Mouse (Mus musculus): ENCODE data around the gene Camk2d.

Gene Camk2d

GRCm38 (mm10) chr3:126596086-126596485 lies at the start of gene Camk2d:
Gene Camk2d (plus strand): TSS chr3:126596302.
- peak; percentile 97 for DNase-seq

- DNase-seq: no peak
These were observed 48.2 kb upstream of the Camk2d start for GRCm38 (mm10) chr3:126547941-126548340.

GRCm38 (mm10) chr3:126563646-126564045 lies 32.5 kb upstream of the Camk2d start:
- DNase-seq: no peak

- no peak for DNase-seq
These were observed 25.5 kb upstream of the Camk2d start for GRCm38 (mm10) chr3:126570628-126571027.

GRCm38 (mm10) chr3:126572915-126573314 lies 23.2 kb upstream of the Camk2d start:
- DNase-seq: no peak

- no peak for DNase-seq
These were observed 20.2 kb upstream of the Camk2d start for GRCm38 (mm10) chr3:126575927-126576326.

GRCm38 (mm10) chr3:126586134-126586533 lies 10.0 kb upstream of the Camk2d start:
- no peak for DNase-seq

- no peak for DNase-seq
These were observed 8.6 kb upstream of the Camk2d start for GRCm38 (mm10) chr3:126587477-126587876.

- no peak for DNase-seq
These were observed 6.5 kb upstream of the Camk2d start for GRCm38 (mm10) chr3:126589556-126589955.

- DNase-seq: no peak
These were observed 646 bp upstream of the Camk2d start for GRCm38 (mm10) chr3:126595456-126595855.

GRCm38 (mm10) chr3:126596491-126597160 lies 524 bp downstream of the Camk2d start:
- peak; percentile 87 for DNase-seq

- DNase-seq: no peak
These were observed 1.1 kb downstream of the Camk2d start for GRCm38 (mm10) chr3:126597161-126597595.

GRCm38 (mm10) chr3:126597596-126598328 lies 1.7 kb downstream of the Camk2d start:
- DNase-seq: no peak

GRCm38 (mm10) chr3:126598329-126598676 lies 2.2 kb downstream of the Camk2d start:
- no peak for DNase-seq

- no peak for DNase-seq
These were observed 2.8 kb downstream of the Camk2d start for GRCm38 (mm10) chr3:126598881-126599280.

GRCm38 (mm10) chr3:126599335-126599734 lies 3.2 kb downstream of the Camk2d start:
- DNase-seq: no peak

- DNase-seq: no peak
These were observed 3.8 kb downstream of the Camk2d start for GRCm38 (mm10) chr3:126599936-126600335.

GRCm38 (mm10) chr3:126602772-126603171 lies 6.7 kb downstream of the Camk2d start:
- DNase-seq: no peak

- DNase-seq: peak; percentile 61
These were observed 8.7 kb downstream of the Camk2d start for GRCm38 (mm10) chr3:126604656-126605434.

GRCm38 (mm10) chr3:126609310-126609709 lies 13.2 kb downstream of the Camk2d start:
- no peak for DNase-seq

- no peak for DNase-seq
These were observed 13.8 kb downstream of the Camk2d start for GRCm38 (mm10) chr3:126609795-126610451.

GRCm38 (mm10) chr3:126611624-126612023 lies 15.5 kb downstream of the Camk2d start:
- DNase-seq: no peak
